Mouse (Mus musculus) embryonic facial prominence, embryonic 10.5 days (tissue): ENCODE results near the gene Eml1. TPM values are rescaled to one million over a fixed set of nuclear protein-coding genes. Genes with fewer than 3 reads are reported as not detected.

Source experiments
- DNase-seq: peaks from one replicate; pipeline ENCODE4 v3.0.0-alpha.2; 2017; ENCODE audit warnings: low spot score
- H3K27ac ChIP-seq: fragments of 300-500 bp; sonication (generic); replicated peaks from 2 replicates; pipeline ENCODE4 v1.5.1; 2016; ENCODE audit warnings: mild to moderate bottlenecking
- H3K27me3 ChIP-seq: fragments of 300-500 bp; sonication (generic); replicated peaks from 2 replicates; pipeline ENCODE4 v1.6.1; 2016; ENCODE audit warnings: low read depth, mild to moderate bottlenecking; ENCODE audit not compliant: poor library complexity, severe bottlenecking
- H3K36me3 ChIP-seq: fragments of 300-500 bp; sonication (generic); replicated peaks from 2 replicates; pipeline ENCODE4 v1.6.1; 2016; ENCODE audit warnings: mild to moderate bottlenecking, moderate library complexity
- H3K4me1 ChIP-seq: fragments of 300-500 bp; sonication (generic); 2 replicates; pipeline ENCODE4 v1.6.1; 2016
- H3K4me3 ChIP-seq: fragments of 300-500 bp; sonication (generic); 2 replicates; pipeline ENCODE4 v1.5.1; 2016; ENCODE audit warnings: mild to moderate bottlenecking, moderate library complexity
- H3K9me3 ChIP-seq: fragments of 300-500 bp; sonication (generic); 2 replicates; pipeline ENCODE4 v1.6.1; 2016; ENCODE audit warnings: mild to moderate bottlenecking
- WGBS: fragments of 180-500 bp; shearing (Covaris S2); methylation state at CpG from one replicate; pipeline ENCODE4 v1.1.7; 2016; 5-methylcytosine and 5-hydroxymethylcytosine counted together
- polyA plus RNA-seq: library from polyadenylated mRNA; unstranded; fragments of >200 nt; fragmentation: Nextera tagmentation; extraction: Ambion mirVana; gene quantifications from 2 replicates; pipeline ENCODE4 v1.2.1, GENCODE M21; 2016

Eml1 gene
- polyA plus RNA-seq, 1 experiment from 2014 or later, result 70.6 TPM

DNA sequence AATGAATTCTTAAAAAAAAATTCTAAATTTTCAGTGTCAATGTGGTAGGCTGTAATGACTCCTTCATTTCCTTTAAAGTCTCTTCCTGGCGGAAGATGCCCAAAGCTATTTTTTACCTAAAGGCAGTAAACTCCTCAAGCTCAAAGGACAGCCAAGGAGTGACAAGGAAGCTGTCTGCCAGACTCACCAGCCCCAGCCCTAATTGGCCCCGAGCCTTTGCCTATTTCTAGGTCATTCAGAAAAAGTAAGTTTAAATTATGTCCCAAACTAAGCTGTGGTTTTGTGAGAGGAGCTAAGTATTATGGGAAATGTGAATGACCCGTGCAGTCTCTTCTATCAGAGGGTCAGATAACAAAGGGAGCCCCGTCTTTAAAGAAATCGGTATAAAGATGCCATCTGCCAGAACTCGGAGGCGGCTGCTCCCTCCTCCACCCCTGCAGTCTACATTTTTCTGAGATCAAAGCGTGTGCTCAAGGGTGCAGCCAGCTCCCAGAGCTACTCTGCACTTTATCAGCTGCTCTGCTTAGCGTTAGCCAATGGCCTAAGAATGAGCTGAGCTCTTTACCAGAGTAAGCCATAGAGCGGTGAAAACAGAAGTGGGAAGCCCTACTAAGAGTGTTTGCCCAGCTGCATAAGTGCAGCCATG is 175.9 kb downstream of the Eml1 start:
- H3K4me1 ChIP-seq, result peaks cover 41% of the 10 kb centered on the region
- H3K27ac ChIP-seq, result peak overlapping the region; percentile 61
- peak; percentile 52 for DNase-seq
- no peaks in the 10 kb centered on the region for H3K27me3 ChIP-seq
- H3K36me3 ChIP-seq, result no peaks in the 10 kb centered on the region; the same call in 1 of the 2 replicates
- peak overlapping the region; percentile 8; the same call in 1 of the 2 replicates for H3K4me3 ChIP-seq
- 25% methylated on average over 10 of the region's 10 CpGs for WGBS
- H3K9me3 ChIP-seq, result peaks cover 10% of the 10 kb centered on the region

DNA sequence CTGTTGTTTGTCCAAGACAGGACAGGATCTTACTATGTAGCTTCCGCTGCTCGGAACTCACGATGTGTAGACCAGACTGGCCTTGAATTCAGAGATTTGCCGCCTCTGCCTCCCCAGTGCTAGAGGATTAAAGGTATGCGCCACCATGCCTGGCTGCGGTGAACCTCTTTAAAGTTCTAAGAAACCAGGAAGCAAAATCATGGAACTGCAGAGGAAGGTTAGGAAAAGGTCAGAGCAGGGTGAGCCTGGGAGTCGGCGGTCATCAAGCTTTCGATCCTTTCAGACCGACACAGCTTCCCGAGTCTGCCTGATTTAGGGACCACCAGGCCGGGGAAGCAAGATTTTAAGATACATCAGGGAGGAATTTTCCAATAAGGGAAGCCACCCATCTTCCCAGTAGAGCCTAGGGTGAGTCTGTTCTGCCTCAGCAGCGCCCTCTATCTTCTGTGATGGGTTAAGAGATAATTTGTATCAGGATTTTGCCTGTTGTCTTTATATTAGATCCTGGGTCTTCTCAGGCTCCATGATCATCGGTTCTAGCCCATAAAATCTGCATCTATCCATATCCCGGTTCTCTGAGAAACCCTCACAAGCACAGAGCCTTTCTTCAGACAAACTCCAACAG is 176.6 kb downstream of the Eml1 start:
- WGBS, result 73% methylated on average over 15 of the region's 15 CpGs
- Histone ChIP-seq H3K9me3 (peaks cover 10% of the 10 kb centered on the region), H3K27ac (peak overlapping the region; percentile 61), H3K27me3 (no peaks in the 10 kb centered on the region), H3K36me3 (no peaks in the 10 kb centered on the region; the same call in 1 of the 2 replicates), H3K4me1 (peaks cover 38% of the 10 kb centered on the region), H3K4me3 (no peak overlapping the region)
- DNase-seq, result no peak

DNA sequence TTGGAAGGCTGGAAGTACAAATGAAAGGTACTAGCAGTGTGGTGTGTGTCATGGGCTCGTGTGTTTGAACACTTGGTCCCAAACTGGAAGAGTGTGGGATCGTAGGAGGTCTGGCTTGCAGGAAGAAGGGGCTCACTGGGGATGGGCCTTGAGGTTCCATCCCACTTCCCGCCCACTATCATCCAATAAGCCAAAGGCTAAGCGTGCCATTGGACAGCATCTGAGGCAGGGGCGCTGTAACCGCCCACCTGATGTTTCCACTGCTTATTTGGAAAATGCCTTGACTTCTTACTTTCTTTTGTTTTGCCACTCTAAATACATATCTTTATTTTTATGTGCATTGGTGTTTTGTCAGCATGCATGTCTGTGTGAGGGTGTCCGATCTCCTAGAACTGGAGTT is 181.0 kb downstream of the Eml1 start:
- no peak for DNase-seq
- Histone ChIP-seq H3K27me3 (no peaks in the 10 kb centered on the region), H3K27ac (no peak overlapping the region), H3K36me3 (no peaks in the 10 kb centered on the region; the same call in 1 of the 2 replicates), H3K4me1 (peaks cover 44% of the 10 kb centered on the region), H3K4me3 (no peak overlapping the region), H3K9me3 (peaks cover 10% of the 10 kb centered on the region)
- 74% methylated on average over 7 of the region's 7 CpGs for WGBS

DNA sequence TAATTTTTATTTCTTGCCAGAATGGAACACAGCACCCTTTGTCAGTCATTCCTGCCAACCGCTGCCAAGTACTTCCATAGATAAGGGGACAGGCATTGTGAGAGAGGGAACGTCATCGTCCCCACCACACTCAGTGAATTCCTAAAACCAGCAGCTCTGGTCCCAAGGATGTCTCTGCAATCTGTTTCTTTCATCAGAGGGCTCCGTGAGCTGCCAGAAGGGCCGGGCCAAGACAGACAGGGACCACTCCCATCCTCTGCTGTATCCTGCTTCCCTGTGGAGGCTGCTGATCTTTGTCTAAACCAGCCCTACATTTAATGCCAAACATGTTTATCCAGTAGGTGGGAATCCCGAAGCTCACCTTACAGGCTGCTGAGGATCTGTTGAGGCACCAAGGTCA is 182.3 kb downstream of the Eml1 start:
- Histone ChIP-seq H3K4me1 (peaks cover 45% of the 10 kb centered on the region), H3K27me3 (no peaks in the 10 kb centered on the region), H3K9me3 (peaks cover 3% of the 10 kb centered on the region; the same call in 1 of the 2 replicates), H3K4me3 (no peak overlapping the region), H3K36me3 (no peaks in the 10 kb centered on the region; the same call in 1 of the 2 replicates), H3K27ac (0 out of 2 replicates have a peak overlapping the region, but pooled peaks have one; percentile 11)
- 41% methylated on average over 6 of the region's 6 CpGs for WGBS
- peak; percentile 20 for DNase-seq

DNA sequence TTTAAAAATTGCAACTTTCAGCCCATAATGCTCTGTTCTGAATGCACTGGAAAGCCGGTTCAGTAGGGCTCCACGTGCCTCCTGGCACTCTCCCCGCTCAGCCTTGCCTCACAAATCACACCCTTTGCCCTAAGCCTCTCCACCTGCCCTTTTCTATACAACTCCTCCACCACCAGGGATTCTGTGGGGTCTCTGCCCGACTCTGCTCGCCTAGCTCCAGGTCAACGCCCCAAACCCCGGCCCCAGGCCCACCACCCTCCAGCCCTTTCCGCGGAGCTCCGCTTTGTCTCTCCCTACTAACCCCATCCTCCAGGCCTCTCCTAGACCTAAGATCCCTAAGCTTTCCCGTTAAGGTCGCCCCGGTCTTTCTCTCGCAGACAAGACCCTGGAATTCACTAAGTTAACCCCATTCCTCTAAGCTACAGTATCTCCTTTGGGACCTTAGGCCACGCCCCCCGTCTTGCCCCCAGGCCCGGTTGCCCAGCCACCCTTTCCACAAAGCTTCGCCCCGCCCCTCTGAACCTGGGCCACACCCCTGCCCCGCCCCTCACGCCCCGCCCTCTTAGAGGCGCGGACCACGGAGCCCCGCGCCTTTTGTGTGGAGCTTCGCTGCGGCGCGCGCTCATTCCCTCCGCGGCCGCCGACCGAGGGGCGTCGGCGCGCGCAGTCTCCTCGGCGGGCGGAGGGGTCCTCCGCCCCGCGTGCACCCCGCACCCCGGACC is 183.5 kb downstream of the Eml1 start, which contains the start of gene Evl:
TSS of gene Evl (plus strand) at position 601 of the 722 bp plus-strand sequence.
- H3K27ac ChIP-seq, result peak within 1 kb of the TSS; percentile 95
- H3K27me3 ChIP-seq, result no peaks in the 10 kb centered on the region
- peaks cover 53% of the 10 kb centered on the region for H3K4me1 ChIP-seq
- H3K36me3 ChIP-seq, result no peaks in the 10 kb centered on the region
- WGBS, result under 1% methylated on average over 50 of the region's 50 CpGs
- H3K9me3 ChIP-seq, result no peaks in the 10 kb centered on the region
- DNase-seq, result peak; percentile 99
- H3K4me3 ChIP-seq, result peak within 1 kb of the TSS; percentile 97

DNA sequence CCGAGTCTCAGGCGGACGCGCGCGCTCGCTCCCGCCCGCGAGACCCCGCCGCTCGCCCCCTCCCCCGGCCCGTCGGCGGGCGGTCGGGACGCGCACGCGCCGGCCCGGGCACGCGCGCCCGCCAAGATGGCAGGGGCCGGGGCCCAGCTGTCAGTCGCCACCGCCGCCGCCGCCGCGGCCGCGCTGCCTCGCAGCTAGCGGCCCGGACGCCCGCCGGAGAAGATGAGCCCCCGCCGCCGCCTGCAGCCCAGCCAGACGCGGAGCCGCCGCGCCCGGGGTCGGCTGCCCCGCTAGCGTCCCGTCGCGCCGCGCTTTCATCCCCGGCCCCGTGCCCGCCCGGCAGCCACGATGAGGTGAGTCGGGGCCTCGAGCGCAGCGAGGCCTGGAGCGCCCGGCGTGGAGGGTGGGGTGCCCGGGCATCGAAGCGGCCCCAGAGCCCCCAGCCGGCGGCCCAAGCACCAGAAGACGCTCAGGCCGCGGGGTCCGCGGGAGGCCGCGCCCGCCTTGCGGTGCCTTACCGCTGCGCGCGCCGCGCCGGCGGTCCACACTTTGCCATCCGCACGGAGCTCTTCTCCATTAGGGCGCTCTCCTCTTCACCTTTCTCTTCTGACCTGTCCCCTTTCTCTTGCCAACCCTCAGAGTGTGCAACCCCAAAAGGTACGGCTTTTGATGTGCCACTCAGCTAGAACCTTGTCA is 184.3 kb downstream of the Eml1 start:
- peaks cover 53% of the 10 kb centered on the region for H3K4me1 ChIP-seq
- no peaks in the 10 kb centered on the region for H3K36me3 ChIP-seq
- under 1% methylated on average over 100 of the region's 100 CpGs for WGBS
- no peaks in the 10 kb centered on the region for H3K9me3 ChIP-seq
- H3K27ac ChIP-seq, result peak overlapping the region; percentile 95
- no peaks in the 10 kb centered on the region for H3K27me3 ChIP-seq
- peak overlapping the region; percentile 97 for H3K4me3 ChIP-seq
- no peak for DNase-seq

DNA sequence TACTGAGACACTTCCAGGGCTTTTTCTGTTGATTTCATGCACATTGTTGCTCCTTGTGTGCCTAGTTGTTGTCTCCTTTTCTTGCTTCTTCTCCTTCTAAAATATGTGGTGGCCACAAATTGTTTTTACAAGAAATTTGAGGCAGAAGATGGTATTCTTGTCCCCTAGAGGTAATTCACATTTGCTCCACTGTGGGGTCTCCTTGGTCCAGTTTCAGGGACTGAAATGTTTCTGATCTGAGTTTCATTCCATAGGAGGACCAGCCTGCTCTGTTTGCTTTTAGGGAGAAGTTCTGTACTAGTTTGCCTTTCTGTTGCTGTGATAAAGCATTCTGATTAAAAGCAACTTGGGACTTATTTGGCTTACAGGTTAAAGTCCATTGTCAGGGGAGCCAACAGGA is 187.4 kb downstream of the Eml1 start:
- no peak for DNase-seq
- no peaks in the 10 kb centered on the region for H3K9me3 ChIP-seq
- peaks cover 43% of the 10 kb centered on the region for H3K4me1 ChIP-seq
- no peak overlapping the region for H3K27ac ChIP-seq
- no peaks in the 10 kb centered on the region for H3K27me3 ChIP-seq
- peaks cover 11% of the 10 kb centered on the region for H3K36me3 ChIP-seq
- H3K4me3 ChIP-seq, result no peak overlapping the region

DNA sequence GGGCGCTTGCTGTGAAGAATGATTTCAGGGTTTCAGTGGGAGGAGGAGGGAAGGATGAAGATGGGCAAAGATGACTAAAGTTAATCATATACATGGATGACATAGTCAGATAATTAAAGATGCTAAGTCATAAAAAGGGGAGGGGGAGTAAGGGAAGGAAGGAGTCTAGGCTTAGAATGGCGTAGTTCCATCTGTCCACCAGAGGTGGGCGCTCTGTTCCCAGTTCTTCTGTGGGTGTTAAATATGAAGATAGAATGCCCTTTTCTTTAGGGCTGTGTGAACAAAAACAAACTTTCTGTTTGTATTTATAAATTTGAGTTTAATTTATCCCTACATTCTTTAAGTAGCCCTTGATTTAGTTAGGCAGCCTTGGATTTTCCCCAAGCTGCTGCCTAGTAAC is 192.5 kb downstream of the Eml1 start:
- 78% methylated on average over 3 of the region's 3 CpGs for WGBS
- Histone ChIP-seq H3K27me3 (no peaks in the 10 kb centered on the region), H3K4me1 (peaks cover 18% of the 10 kb centered on the region), H3K27ac (no peak overlapping the region), H3K36me3 (peaks cover 35% of the 10 kb centered on the region), H3K4me3 (no peak overlapping the region), H3K9me3 (no peaks in the 10 kb centered on the region)
- no peak for DNase-seq

DNA sequence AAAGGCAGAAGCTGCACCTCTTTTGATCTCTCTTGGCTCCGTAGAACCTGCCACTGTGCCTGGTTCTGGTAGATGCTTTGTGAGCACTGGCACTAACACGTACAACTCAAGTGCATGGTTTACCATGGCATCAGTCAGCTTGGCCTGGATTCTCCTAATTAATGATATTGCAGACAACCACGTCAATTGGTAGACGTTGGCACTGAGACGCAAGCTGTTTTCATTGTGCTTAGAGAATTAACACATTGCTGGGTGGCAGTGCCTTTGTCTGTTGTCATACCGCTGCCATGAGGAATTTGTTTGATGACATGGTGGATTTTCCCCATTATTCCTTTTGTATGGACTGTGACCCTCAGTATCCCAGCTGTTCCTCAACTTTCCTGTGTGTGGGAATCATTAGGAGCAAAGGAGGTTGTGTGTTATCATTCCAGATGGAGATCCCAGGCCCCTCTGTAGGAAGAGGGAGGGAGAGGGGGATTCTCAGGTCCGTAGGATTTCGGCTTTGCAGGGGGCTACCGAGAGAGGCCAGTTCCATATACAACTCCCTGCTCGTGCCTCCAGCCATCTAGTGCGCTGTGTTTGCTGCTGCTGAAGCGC is 194.3 kb downstream of the Eml1 start:
- Histone ChIP-seq H3K27me3 (no peaks in the 10 kb centered on the region), H3K27ac (no peak overlapping the region), H3K4me3 (no peak overlapping the region), H3K4me1 (peaks cover 12% of the 10 kb centered on the region; the same call in 1 of the 2 replicates), H3K9me3 (no peaks in the 10 kb centered on the region), H3K36me3 (peaks cover 35% of the 10 kb centered on the region)
- 73% methylated on average over 12 of the region's 12 CpGs for WGBS
- no peak for DNase-seq

DNA sequence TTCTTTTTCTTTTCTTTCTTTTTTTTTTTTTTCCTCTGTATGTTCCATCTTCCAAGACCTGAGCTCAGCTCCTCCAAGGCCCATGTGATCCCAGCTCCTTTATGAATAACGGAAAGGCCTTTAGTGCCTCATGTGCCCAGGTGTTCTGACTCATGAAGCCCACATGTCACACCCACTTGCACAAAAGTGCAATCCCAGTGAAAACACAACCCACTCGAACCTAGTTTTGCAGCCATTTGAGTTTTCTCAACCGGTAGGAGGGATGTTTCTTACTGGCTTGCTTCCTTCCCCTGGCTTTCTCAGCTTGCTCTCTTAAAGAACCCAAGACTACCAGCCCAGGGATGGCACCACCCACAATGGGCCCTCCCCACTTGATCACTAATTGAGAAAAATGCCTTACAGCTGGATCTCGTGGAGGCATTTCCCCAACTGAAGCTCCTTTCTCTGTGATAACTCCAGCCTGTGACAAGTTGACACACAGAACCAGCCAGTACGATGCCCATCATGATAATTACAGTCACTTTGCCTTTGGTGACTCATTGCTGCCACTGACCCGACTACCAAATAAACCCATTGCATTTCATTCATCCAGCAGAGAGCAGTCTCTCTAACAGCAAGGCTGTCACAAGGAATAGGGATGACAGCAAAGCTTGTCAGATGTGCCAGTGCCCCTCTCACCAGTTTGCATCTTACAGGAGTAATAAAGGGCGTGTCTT is 208.6 kb downstream of the Eml1 start:
- Histone ChIP-seq H3K4me1 (0 out of 2 replicates have a peak, but pooled peaks cover 3% of the 10 kb centered on the region), H3K36me3 (peaks cover 66% of the 10 kb centered on the region), H3K27me3 (no peaks in the 10 kb centered on the region), H3K4me3 (no peak overlapping the region), H3K9me3 (no peaks in the 10 kb centered on the region; the same call in 1 of the 2 replicates), H3K27ac (no peak overlapping the region)
- no peak for DNase-seq
- WGBS, result 79% methylated on average over 7 of the region's 7 CpGs

DNA sequence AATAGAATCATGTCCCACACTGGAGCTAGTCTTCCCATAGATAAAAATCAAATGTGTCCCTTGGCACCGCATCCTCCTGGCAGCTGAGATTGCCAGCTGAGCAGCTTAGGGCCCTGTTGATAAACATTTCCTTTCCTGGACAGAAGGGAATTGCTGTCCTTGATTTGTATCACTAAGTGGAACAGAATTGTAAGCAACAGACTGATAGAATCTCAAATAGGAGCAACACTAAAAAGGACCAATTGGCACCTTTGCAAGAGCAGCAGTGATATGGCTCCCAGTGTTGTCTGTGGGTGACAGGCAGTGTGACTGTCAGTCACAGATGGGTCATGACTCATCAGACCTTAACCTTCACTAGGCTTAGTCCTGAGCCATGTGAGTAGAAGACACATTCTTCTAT is 213.0 kb downstream of the Eml1 start:
- 96% methylated on average over 1 of the region's 1 CpGs for WGBS

More for the DNA sequence above, 213.0 kb downstream of the Eml1 start:
- H3K4me1 ChIP-seq, result 0 out of 2 replicates have a peak, but pooled peaks cover 3% of the 10 kb centered on the region
- H3K9me3 ChIP-seq, result no peaks in the 10 kb centered on the region
- DNase-seq, result no peak
- H3K27me3 ChIP-seq, result no peaks in the 10 kb centered on the region
- no peak overlapping the region for H3K27ac ChIP-seq
- H3K4me3 ChIP-seq, result no peak overlapping the region
- peaks cover 64% of the 10 kb centered on the region for H3K36me3 ChIP-seq
